Comparison of ENCODE assay signal across 1 mouse cellular context in genomic region chr11:23332136-23332535, GRCm38 (mm10).
TF ChIP-seq lines count a peak whose summit lies in the region.

No protein-coding gene starts in this region.

TF ChIP-seq in MEL, 35 proteins besides CTCF, POLR2A, EP300 and RAD21 (continued from another document):
- TF ChIP-seq NRF1 (IDR thresholded peaks at IDR 0.05; ENCODE audit: insufficient read depth, low read depth, low read length, poor library complexity, severe bottlenecking) (no peak), ETS1 (IDR thresholded peaks at IDR 0.05; ENCODE audit: low read depth, low read length) (peak; percentile 62; the same call in 1 of the 2 replicates), MYC (IDR thresholded peaks at IDR 0.05; ENCODE audit: low read depth, low read length) (peak; percentile 14; the same call in 1 of the 2 replicates), RCOR1 (IDR thresholded peaks at IDR 0.05; ENCODE audit: low read depth, low read length) (0 out of 2 replicates have a peak, but pooled peaks have one; percentile 38), MAFK (IDR thresholded peaks at IDR 0.05; ENCODE audit: borderline replicate concordance, low read depth, low read length) (peak; percentile 83; the same call in 1 of the 2 replicates), ZC3H11A (IDR thresholded peaks at IDR 0.05; ENCODE audit: low read depth, low read length) (no peak), ZMIZ1 (IDR thresholded peaks at IDR 0.05; ENCODE audit: low read depth, low read length) (peak; percentile 33; the same call in 1 of the 2 replicates)
